Mouse (Mus musculus) spleen, adult 2 months (tissue): ENCODE results near the gene Gtf2h3. TPM values are rescaled to one million over a fixed set of nuclear protein-coding genes. Genes with fewer than 3 reads are reported as not detected.

Experiments
- DNase-seq, 2 experiments: peaks; one replicate each; pipeline versions ENCODE4 v3.0.0 to v3.0.0-alpha.2; 2012 to 2021; ENCODE audit warnings: low spot score in 2 of 2, low read depth in 1 of 2
- H3K27ac ChIP-seq: fragments of 200-500 bp; 2 replicates; pipeline ENCODE4 v1.5.1; 2012; ENCODE audit warnings: low read length, inconsistent platforms; ENCODE audit not compliant: insufficient read depth
- H3K27me3 ChIP-seq: fragments of 200-500 bp; 2 replicates; pipeline ENCODE4 v1.6.1; 2012; ENCODE audit warnings: mild to moderate bottlenecking, moderate library complexity, low read length, inconsistent platforms; ENCODE audit not compliant: control insufficient read depth, insufficient read depth
- H3K36me3 ChIP-seq: fragments of 200-500 bp; 2 replicates; pipeline ENCODE4 v1.6.1; 2012; ENCODE audit warnings: mild to moderate bottlenecking, low read length, inconsistent platforms; ENCODE audit not compliant: control insufficient read depth, insufficient read depth
- H3K4me1 ChIP-seq: fragments of 200-500 bp; 2 replicates; pipeline ENCODE4 v1.6.1; 2011; ENCODE audit warnings: inconsistent platforms; ENCODE audit not compliant: control insufficient read depth, insufficient read depth, insufficient read length
- H3K4me3 ChIP-seq: fragments of 200-500 bp; 2 replicates; pipeline ENCODE4 v1.5.1; 2011; ENCODE audit warnings: mild to moderate bottlenecking, inconsistent platforms; ENCODE audit not compliant: insufficient read depth, insufficient read length; ENCODE audit errors: extremely low read depth
- CTCF ChIP-seq: fragments of 200-500 bp; IDR thresholded peaks from 2 replicates; pipeline ENCODE4 v1.5.1; 2011; ENCODE audit warnings: mild to moderate bottlenecking, inconsistent platforms; ENCODE audit not compliant: insufficient read depth, insufficient read length, insufficient replicate concordance; ENCODE audit errors: extremely low read depth
- POLR2A ChIP-seq: fragments of 200-500 bp; IDR thresholded peaks from 2 replicates; pipeline ENCODE4 v1.6.1; 2011; ENCODE audit warnings: low read depth, low read length, inconsistent platforms
- WGBS: fragments of 180-500 bp; shearing (Covaris S2); methylation state at CpG from one replicate; pipeline ENCODE4 v1.1.7; 2018; 5-methylcytosine and 5-hydroxymethylcytosine counted together
- polyA plus RNA-seq: library from polyadenylated mRNA; depleted of rRNA; stranded (reverse); fragments of >200 nt; gene quantifications from 2 replicates; pipeline ENCODE4 v1.2.3, GENCODE M21; 2012; rRNA removed

The Gtf2h3 gene
- polyA plus RNA-seq, 1 experiment, result 29.4 TPM

GRCm38 (mm10) chr5:124636694-124637093, 57.8 kb downstream of the Gtf2h3 start:
- DNase-seq, result no peak

GRCm38 (mm10) chr5:124637300-124637699, 58.4 kb downstream of the Gtf2h3 start:
- H3K27ac ChIP-seq, result 0 out of 2 replicates have a peak overlapping the region, but pooled peaks have one; percentile 4
- peak; percentile 37 to 44 for DNase-seq
- 40% methylated on average over 11 of the region's 11 CpGs for WGBS
- no peak overlapping the region for H3K4me3 ChIP-seq
- H3K4me1 ChIP-seq, result peaks cover 13% of the 10 kb centered on the region; the same call in 1 of the 2 replicates
- TF ChIP-seq POLR2A (no peak), CTCF (no peak)
- peaks cover 53% of the 10 kb centered on the region for H3K36me3 ChIP-seq
- H3K27me3 ChIP-seq, result no peaks in the 10 kb centered on the region

More at GRCm38 (mm10) chr5:124636694-124637093, 57.8 kb downstream of the Gtf2h3 start:
- WGBS, result 84% methylated on average over 4 of the region's 4 CpGs
- Histone ChIP-seq H3K27ac (0 out of 2 replicates have a peak overlapping the region, but pooled peaks have one; percentile 4), H3K27me3 (no peaks in the 10 kb centered on the region), H3K4me3 (no peak overlapping the region), H3K36me3 (peaks cover 47% of the 10 kb centered on the region), H3K4me1 (peaks cover 13% of the 10 kb centered on the region; the same call in 1 of the 2 replicates)
- TF ChIP-seq POLR2A, result no peak
- no peak for TF ChIP-seq CTCF

- H3K4me3 ChIP-seq, result no peak overlapping the region
- no peak for DNase-seq
These were observed 58.9 kb downstream of the Gtf2h3 start for GRCm38 (mm10) chr5:124637836-124638235.

More at GRCm38 (mm10) chr5:124637836-124638235, 58.9 kb downstream of the Gtf2h3 start:
- no peaks in the 10 kb centered on the region for H3K27me3 ChIP-seq
- no peak for TF ChIP-seq CTCF
- TF ChIP-seq POLR2A, result no peak
- 72% methylated on average over 13 of the region's 13 CpGs for WGBS
- peaks cover 57% of the 10 kb centered on the region for H3K36me3 ChIP-seq
- H3K4me1 ChIP-seq, result peaks cover 13% of the 10 kb centered on the region; the same call in 1 of the 2 replicates
- H3K27ac ChIP-seq, result no peak overlapping the region; the same call in 1 of the 2 replicates

Other genes starting within 250 kb of the Gtf2h3 start
- gene Cdk2ap1, start 216.1 kb upstream of the Gtf2h3 start, polyA plus RNA-seq, result 60.4 and 69.3 TPM in 2 replicates
- 12.2 and 14.4 TPM in 2 replicates for gene Sbno1, start 153.1 kb upstream of the Gtf2h3 start, polyA plus RNA-seq
- gene Kmt5a, start 139.2 kb upstream of the Gtf2h3 start, polyA plus RNA-seq, result 18.4 and 22.8 TPM in 2 replicates
- gene Rilpl2, start 100.8 kb upstream of the Gtf2h3 start, polyA plus RNA-seq, result 39.4 and 42.7 TPM in 2 replicates
- 1.5 and 1.7 TPM in 2 replicates for gene Snrnp35, start 96.0 kb upstream of the Gtf2h3 start, polyA plus RNA-seq
- gene Rilpl1, start 47.7 kb upstream of the Gtf2h3 start, polyA plus RNA-seq, result 3.6 TPM in 2 replicates
- gene Tmed2, start 38.4 kb upstream of the Gtf2h3 start, polyA plus RNA-seq, result 54.2 and 96.7 TPM in 2 replicates
- gene Ddx55, start 26.3 kb upstream of the Gtf2h3 start, polyA plus RNA-seq, result 17.0 and 19.1 TPM in 2 replicates
- 9.8 and 11.6 TPM in 2 replicates for gene Eif2b1, start within 50 bp of the Gtf2h3 start, polyA plus RNA-seq
- gene Atp6v0a2, start 49.4 kb downstream of the Gtf2h3 start, polyA plus RNA-seq, result 35.7 and 36.2 TPM in 2 replicates
- gene Dnah10, start 145.9 kb downstream of the Gtf2h3 start, polyA plus RNA-seq, result 0.02 and 0.06 TPM in 2 replicates